Mouse (Mus musculus): Measurements from ENCODE around the gene Wfdc2.
"Not testable (repeated sequence)": the region's sequence is repeated elsewhere in the genome, so short reads cannot be mapped to it uniquely, and the experiment has no call there.

Wfdc2 gene

DNA sequence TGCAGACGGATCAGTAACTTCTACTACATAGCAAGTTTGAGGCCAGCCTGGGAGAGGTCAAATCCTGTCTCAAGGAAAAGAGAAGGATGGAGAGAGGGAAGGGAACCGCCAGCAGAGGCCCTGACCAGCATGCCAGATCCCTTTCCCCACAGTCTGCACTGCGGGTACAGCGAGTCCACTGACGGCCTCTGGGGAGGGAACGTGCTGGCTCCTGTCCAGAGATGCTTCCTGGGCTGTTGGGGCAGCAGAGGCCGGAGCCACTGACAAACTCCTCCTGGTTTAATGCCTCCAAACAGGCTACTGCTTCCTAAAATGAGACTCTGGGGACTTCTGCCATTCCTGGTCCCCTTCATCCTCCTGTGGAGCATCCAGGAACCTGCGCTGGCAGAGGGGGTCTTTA is 51.3 kb downstream of the Wfdc2 start, which contains the start of the genes Wfdc6b and Wfdc8:
Gene Wfdc6b (plus strand): TSS at position 52 of the 400 bp plus-strand sequence.
Gene Wfdc8 (minus strand): TSS at position 156 of the 400 bp plus-strand sequence.
- not testable (repeated sequence) for DNase-seq (ENCODE audit: low read depth in 1 of 2, low spot score in 2 of 2)

DNA sequence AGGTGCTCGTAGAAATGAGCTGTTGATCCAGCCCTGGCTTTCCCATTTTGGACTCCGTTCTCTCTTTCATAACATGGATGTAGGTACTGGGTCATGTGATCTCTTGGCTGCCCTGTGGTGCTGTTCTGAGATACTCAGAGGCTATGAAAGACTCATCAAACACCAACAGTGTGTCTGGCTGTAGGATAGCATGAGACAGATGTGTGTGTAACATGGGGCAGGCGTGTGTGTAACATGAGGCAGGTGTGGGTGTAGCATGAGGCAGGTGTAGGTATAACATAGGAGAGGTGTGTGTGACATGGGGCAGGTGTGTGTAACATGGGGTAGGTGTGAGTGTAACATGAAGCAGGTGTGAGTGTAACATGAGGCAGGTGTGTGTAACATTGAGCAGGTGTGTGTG is 53.2 kb downstream of the Wfdc2 start:
- DNase-seq (ENCODE audit: low read depth in 1 of 2, low spot score in 2 of 2): no peak

All from monocyte, adult 2 months (primary cell).